Mouse (Mus musculus): ENCODE data around the gene Tmem88.

DNA sequence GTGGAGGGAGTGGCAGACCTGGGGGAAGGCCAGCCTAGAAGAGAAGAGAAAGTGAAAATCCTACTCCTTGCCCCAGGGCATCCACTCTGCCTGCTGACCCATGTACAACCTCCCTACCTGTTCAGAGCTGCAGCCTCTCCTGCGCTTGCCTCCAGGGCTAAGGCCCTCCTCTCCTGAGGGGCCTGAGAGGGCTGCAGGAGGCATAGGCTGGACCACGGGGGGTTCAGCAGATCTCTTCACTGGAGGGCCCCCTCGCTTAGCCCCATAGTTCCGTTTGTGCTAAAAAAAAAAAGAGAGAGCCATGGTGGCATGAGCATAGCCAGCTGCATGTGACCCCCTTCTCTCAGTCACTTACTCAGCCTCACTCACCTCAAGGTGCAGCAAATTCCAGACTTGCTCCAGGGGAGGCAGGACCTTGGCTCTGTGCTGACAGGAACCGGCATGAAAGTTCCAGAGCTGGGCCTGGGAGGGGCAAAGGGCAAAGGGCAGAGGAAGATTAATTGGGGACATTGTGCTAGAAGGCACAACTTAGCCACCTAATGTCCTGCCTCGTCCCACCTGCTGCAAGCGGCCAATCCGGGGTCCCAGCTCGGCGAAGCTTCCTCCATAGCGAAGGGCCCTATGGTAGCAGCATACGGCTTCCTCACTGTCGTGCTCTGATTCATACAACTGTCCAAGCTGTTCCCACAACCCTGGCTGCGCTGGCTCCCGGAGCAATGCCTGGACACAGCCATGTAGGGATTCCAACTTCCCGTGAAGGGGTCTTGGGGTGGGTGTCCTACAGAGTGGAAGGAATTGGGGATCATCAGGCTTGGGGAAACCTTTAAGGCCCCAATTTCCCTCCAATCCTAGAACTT, 9.1 kb upstream of the Tmem88 start:
- TF ChIP-seq CTCF (IDR thresholded peaks at IDR 0.05) (no peak), POLR2A (IDR thresholded peaks at IDR 0.05; ENCODE audit: insufficient read depth, low read depth, low read length) (no peak)
